Mouse (Mus musculus): Measurements from ENCODE around the gene Fam171b. TPM values are rescaled to one million over a fixed set of nuclear protein-coding genes. Genes with fewer than 3 reads are reported as not detected.

Fam171b gene
- 72.6 and 84.1 TPM in 2 replicates for polyA plus RNA-seq (2016; fragmentation: Nextera tagmentation; extraction: Ambion mirVana)

- H3K9me3 ChIP-seq = no peaks in the 10 kb centered on the region
- WGBS = under 1% methylated on average over 48 of the region's 63 CpGs
Observed at GRCm38 (mm10) chr2:83812483-83813272, at the start of gene Fam171b. Fam171b (plus strand) TSS chr2:83812636.

GRCm38 (mm10) chr2:83766058-83766457 is 46.4 kb upstream of the Fam171b start:
- no peak for ATAC-seq (ENCODE audit: low FRiP score, low read depth)
- Histone ChIP-seq H3K36me3 (no peaks in the 10 kb centered on the region), H3K4me3 (no peak overlapping the region), H3K27me3 (replicated peaks) (no peaks in the 10 kb centered on the region), H3K4me2 (replicated peaks) (no peak overlapping the region), H3K9ac (no peak overlapping the region), H3K4me1 (no peaks in the 10 kb centered on the region), H3K9me3 (no peaks in the 10 kb centered on the region), H3K27ac (no peak overlapping the region)
- 73% methylated on average over 6 of the region's 6 CpGs for WGBS

More at GRCm38 (mm10) chr2:83812483-83813272, at the start of gene Fam171b:
- Histone ChIP-seq H3K36me3 (no peaks in the 10 kb centered on the region), H3K4me1 (peaks cover 8% of the 10 kb centered on the region), H3K27ac (peak within 1 kb of the TSS; percentile 90), H3K4me3 (peak within 1 kb of the TSS; percentile 88), H3K27me3 (replicated peaks) (peaks cover 2% of the 10 kb centered on the region; the same call in 1 of the 2 replicates), H3K4me2 (replicated peaks) (peak within 1 kb of the TSS; percentile 65), H3K9ac (peak within 1 kb of the TSS; percentile 90)
- peak; percentile 94 for ATAC-seq (ENCODE audit: low FRiP score, low read depth)

- Histone ChIP-seq H3K4me1 (no peaks in the 10 kb centered on the region), H3K9ac (no peak overlapping the region), H3K27ac (no peak overlapping the region), H3K27me3 (replicated peaks) (no peaks in the 10 kb centered on the region), H3K4me2 (replicated peaks) (no peak overlapping the region), H3K9me3 (no peaks in the 10 kb centered on the region), H3K36me3 (no peaks in the 10 kb centered on the region), H3K4me3 (no peak overlapping the region)
- WGBS = 91% methylated on average over 1 of the region's 1 CpGs
- ATAC-seq (ENCODE audit: low FRiP score, low read depth) = no peak
Observed at GRCm38 (mm10) chr2:83766878-83767277, 45.6 kb upstream of the Fam171b start.

- no peak for ATAC-seq (ENCODE audit: low FRiP score, low read depth)
- H3K27ac ChIP-seq = no peak overlapping the region
- no peak overlapping the region for H3K4me3 ChIP-seq
- H3K9ac ChIP-seq = no peak overlapping the region
- no peaks in the 10 kb centered on the region for H3K27me3 ChIP-seq (replicated peaks)
- WGBS = 90% methylated on average over 4 of the region's 4 CpGs
- peaks cover 5% of the 10 kb centered on the region; the same call in 1 of the 2 replicates for H3K36me3 ChIP-seq
- H3K9me3 ChIP-seq = no peaks in the 10 kb centered on the region
- H3K4me2 ChIP-seq (replicated peaks) = no peak overlapping the region
- no peaks in the 10 kb centered on the region for H3K4me1 ChIP-seq
Observed at GRCm38 (mm10) chr2:83768311-83769047, 44.0 kb upstream of the Fam171b start.

GRCm38 (mm10) chr2:83771155-83771812 is 41.2 kb upstream of the Fam171b start:
- H3K4me2 ChIP-seq (replicated peaks) = no peak overlapping the region
- H3K36me3 ChIP-seq = peaks cover 9% of the 10 kb centered on the region; the same call in 1 of the 2 replicates
- H3K9me3 ChIP-seq = no peaks in the 10 kb centered on the region
- H3K9ac ChIP-seq = no peak overlapping the region
- no peaks in the 10 kb centered on the region for H3K4me1 ChIP-seq
- no peaks in the 10 kb centered on the region for H3K27me3 ChIP-seq (replicated peaks)
- 64% methylated on average over 7 of the region's 7 CpGs for WGBS
- no peak overlapping the region for H3K27ac ChIP-seq
- H3K4me3 ChIP-seq = no peak overlapping the region
- ATAC-seq (ENCODE audit: low FRiP score, low read depth) = no peak

- Histone ChIP-seq H3K27me3 (replicated peaks) (no peaks in the 10 kb centered on the region), H3K36me3 (peaks cover 18% of the 10 kb centered on the region), H3K4me3 (no peak overlapping the region), H3K9me3 (no peaks in the 10 kb centered on the region), H3K4me2 (replicated peaks) (no peak overlapping the region), H3K27ac (no peak overlapping the region), H3K9ac (no peak overlapping the region), H3K4me1 (no peaks in the 10 kb centered on the region)
- 79% methylated on average over 20 of the region's 20 CpGs for WGBS
- no peak for ATAC-seq (ENCODE audit: low FRiP score, low read depth)
Observed at GRCm38 (mm10) chr2:83791330-83792073, 20.9 kb upstream of the Fam171b start.

GRCm38 (mm10) chr2:83792102-83792501 is 20.3 kb upstream of the Fam171b start:
- Histone ChIP-seq H3K27me3 (replicated peaks) (no peaks in the 10 kb centered on the region), H3K27ac (no peak overlapping the region), H3K36me3 (peaks cover 18% of the 10 kb centered on the region), H3K9me3 (no peaks in the 10 kb centered on the region), H3K4me2 (replicated peaks) (no peak overlapping the region), H3K4me3 (no peak overlapping the region), H3K4me1 (no peaks in the 10 kb centered on the region), H3K9ac (no peak overlapping the region)
- ATAC-seq (ENCODE audit: low FRiP score, low read depth) = no peak
- 81% methylated on average over 4 of the region's 4 CpGs for WGBS

GRCm38 (mm10) chr2:83795766-83796165 is 16.7 kb upstream of the Fam171b start:
- H3K4me3 ChIP-seq = no peak overlapping the region
- no peak overlapping the region for H3K9ac ChIP-seq
- 87% methylated on average over 4 of the region's 4 CpGs for WGBS
- H3K9me3 ChIP-seq = no peaks in the 10 kb centered on the region
- H3K36me3 ChIP-seq = peaks cover 24% of the 10 kb centered on the region
- no peaks in the 10 kb centered on the region for H3K27me3 ChIP-seq (replicated peaks)
- no peaks in the 10 kb centered on the region for H3K4me1 ChIP-seq
- no peak overlapping the region for H3K4me2 ChIP-seq (replicated peaks)
- ATAC-seq (ENCODE audit: low FRiP score, low read depth) = no peak
- H3K27ac ChIP-seq = no peak overlapping the region

GRCm38 (mm10) chr2:83797902-83798497 is 14.4 kb upstream of the Fam171b start:
- ATAC-seq (ENCODE audit: low FRiP score, low read depth) = no peak
- Histone ChIP-seq H3K36me3 (peaks cover 32% of the 10 kb centered on the region), H3K27me3 (replicated peaks) (no peaks in the 10 kb centered on the region), H3K27ac (no peak overlapping the region), H3K9ac (no peak overlapping the region), H3K9me3 (no peaks in the 10 kb centered on the region), H3K4me1 (no peaks in the 10 kb centered on the region), H3K4me2 (replicated peaks) (no peak overlapping the region), H3K4me3 (no peak overlapping the region)
- 49% methylated on average over 9 of the region's 9 CpGs for WGBS

- WGBS = 11% methylated on average over 10 of the region's 10 CpGs
Observed at GRCm38 (mm10) chr2:83813273-83813892, 947 bp downstream of the Fam171b start.

GRCm38 (mm10) chr2:83814009-83814408 is 1.6 kb downstream of the Fam171b start:
- Histone ChIP-seq H3K9me3 (no peaks in the 10 kb centered on the region), H3K4me3 (peak overlapping the region; percentile 88), H3K4me2 (replicated peaks) (peak overlapping the region; percentile 65), H3K27me3 (replicated peaks) (peaks cover 2% of the 10 kb centered on the region; the same call in 1 of the 2 replicates), H3K36me3 (no peaks in the 10 kb centered on the region), H3K27ac (no peak overlapping the region), H3K4me1 (peaks cover 8% of the 10 kb centered on the region), H3K9ac (peak overlapping the region; percentile 90)
- WGBS = 38% methylated on average over 6 of the region's 6 CpGs
- ATAC-seq (ENCODE audit: low FRiP score, low read depth) = no peak

More at GRCm38 (mm10) chr2:83813273-83813892, 947 bp downstream of the Fam171b start:
- Histone ChIP-seq H3K36me3 (no peaks in the 10 kb centered on the region), H3K27ac (peak overlapping the region; percentile 90; the same call in 1 of the 2 replicates), H3K9ac (peak overlapping the region; percentile 90), H3K4me3 (peak overlapping the region; percentile 88), H3K9me3 (no peaks in the 10 kb centered on the region), H3K4me2 (replicated peaks) (peak overlapping the region; percentile 65), H3K27me3 (replicated peaks) (peaks cover 2% of the 10 kb centered on the region; the same call in 1 of the 2 replicates), H3K4me1 (peaks cover 8% of the 10 kb centered on the region)
- peak; percentile 41; the same call in 1 of the 2 replicates for ATAC-seq (ENCODE audit: low FRiP score, low read depth)
